Mouse (Mus musculus) intestine, embryonic 14.5 days (tissue): ENCODE results near the gene Rab6b. TPM values are rescaled to one million over a fixed set of nuclear protein-coding genes. Genes with fewer than 3 reads are reported as not detected.

Experiments
- ATAC-seq: fragments of 200-750 bp; cut with Nextera tagmentation; replicated peaks from 2 replicates; pipeline ENCODE4 v1.8.0; 2017; ENCODE audit warnings: low read depth, moderate number of reproducible peaks, moderate TSS enrichment, moderate library complexity; ENCODE audit not compliant: low FRiP score, low TSS enrichment
- DNase-seq: peaks from one replicate; pipeline ENCODE4 v3.0.0-alpha.2; 2018; ENCODE audit warnings: low spot score
- H3K27ac ChIP-seq: fragments of 300-500 bp; sonication (generic); 2 replicates; pipeline ENCODE4 v1.5.1; 2014; ENCODE audit warnings: low read depth, mild to moderate bottlenecking, control low read depth
- H3K27me3 ChIP-seq: fragments of 300-500 bp; sonication (generic); replicated peaks from 2 replicates; pipeline ENCODE4 v1.6.1; 2014; ENCODE audit warnings: low read length, control low read depth; ENCODE audit not compliant: control insufficient read depth, insufficient read depth
- H3K36me3 ChIP-seq: fragments of 300-500 bp; sonication (generic); 2 replicates; pipeline ENCODE4 v1.6.1; 2014; ENCODE audit warnings: low read length, control low read depth; ENCODE audit not compliant: control insufficient read depth, insufficient read depth
- H3K4me1 ChIP-seq: fragments of 300-500 bp; sonication (generic); replicated peaks from 2 replicates; pipeline ENCODE4 v1.6.1; 2014; ENCODE audit warnings: low read length, control low read depth, mixed read lengths; ENCODE audit not compliant: control insufficient read depth, insufficient read depth
- H3K4me2 ChIP-seq: fragments of 300-500 bp; sonication (generic); 2 replicates; pipeline ENCODE4 v1.6.1; 2014; ENCODE audit warnings: low read length
- H3K4me3 ChIP-seq: fragments of 300-500 bp; sonication (generic); 2 replicates; pipeline ENCODE4 v1.5.1; 2014; ENCODE audit warnings: low read depth, low read length, control low read depth, mixed read lengths
- H3K9ac ChIP-seq: fragments of 300-500 bp; sonication (generic); 2 replicates; pipeline ENCODE4 v1.6.1; 2014; ENCODE audit warnings: mild to moderate bottlenecking, low read length
- H3K9me3 ChIP-seq: fragments of 300-500 bp; sonication (generic); 2 replicates; pipeline ENCODE4 v1.6.1; 2016; ENCODE audit warnings: low read length, control low read depth; ENCODE audit not compliant: control insufficient read depth
- WGBS: fragments of 180-500 bp; shearing (Covaris S2); extraction: QIAGEN DNeasy Blood & Tissue Kit; methylation state at CpG from one replicate; pipeline ENCODE4 v1.1.7; 2014; 5-methylcytosine and 5-hydroxymethylcytosine counted together
- polyA plus RNA-seq: library from polyadenylated mRNA; unstranded; fragments of >200 nt; fragmentation: Nextera tagmentation; extraction: Ambion mirVana; gene quantifications from 2 replicates; pipeline ENCODE4 v1.2.1, GENCODE M21; 2014

Gene Rab6b
- polyA plus RNA-seq = 5.1 and 5.6 TPM in 2 replicates

DNA sequence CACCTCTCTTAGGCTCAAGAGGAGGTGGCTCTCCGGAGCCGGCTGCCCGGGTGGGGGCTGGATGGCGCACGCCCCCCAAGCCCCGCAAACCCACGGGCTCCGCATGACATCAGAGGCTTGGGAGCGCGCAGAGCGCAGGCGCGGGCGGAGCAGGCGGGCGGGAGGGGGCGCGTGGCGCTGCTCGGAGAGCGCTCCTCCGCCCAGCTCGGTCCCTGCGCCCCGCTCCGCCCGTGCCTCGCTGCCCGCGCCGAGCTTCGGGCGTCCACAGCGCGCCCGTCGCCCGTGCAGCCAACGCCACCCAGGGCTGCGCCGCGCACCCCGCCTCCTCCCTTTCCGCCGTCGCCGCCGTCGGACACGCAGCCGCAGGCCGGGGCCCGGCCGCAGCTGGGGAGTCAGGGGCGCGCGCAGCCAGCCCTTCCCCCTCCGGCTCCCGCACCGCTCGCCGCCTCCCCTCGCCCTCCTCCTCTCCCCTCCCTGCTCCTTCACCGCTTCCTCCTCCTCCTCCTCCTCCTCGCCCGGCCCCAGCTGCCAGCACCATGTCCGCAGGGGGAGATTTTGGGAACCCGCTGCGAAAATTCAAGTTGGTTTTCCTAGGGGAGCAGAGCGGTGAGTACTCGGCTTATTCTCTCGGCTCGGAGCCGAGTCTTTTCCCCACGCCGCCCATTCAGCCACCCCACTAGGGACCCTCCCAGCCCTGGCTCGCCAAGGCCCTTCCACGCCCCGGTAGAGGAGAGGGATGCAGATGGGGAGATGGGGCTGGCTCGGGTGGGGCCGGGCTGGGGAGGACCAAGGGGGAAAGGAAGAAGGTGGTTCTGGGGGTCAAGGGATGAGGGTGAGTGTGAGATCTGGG lies at the start of gene Rab6b:
Gene Rab6b, plus strand, starts transcription at position 167 of the 850 bp plus-strand sequence.
- DNase-seq (peak; percentile 75), ATAC-seq (peak; percentile 51)
- H3K4me2 ChIP-seq = peak within 1 kb of the TSS; percentile 91
- H3K4me1 ChIP-seq = peaks cover 11% of the 10 kb centered on the region
- H3K9me3 ChIP-seq = no peaks in the 10 kb centered on the region
- peaks cover 46% of the 10 kb centered on the region for H3K27me3 ChIP-seq
- no peaks in the 10 kb centered on the region for H3K36me3 ChIP-seq
- H3K9ac ChIP-seq = peak within 1 kb of the TSS; percentile 52
- peak within 1 kb of the TSS; percentile 55 for H3K4me3 ChIP-seq
- H3K27ac ChIP-seq = no peak within 1 kb of the TSS
- WGBS = under 1% methylated on average over 76 of the region's 81 CpGs

- no peak overlapping the region for H3K9ac ChIP-seq
- no peak for ATAC-seq
- H3K9me3 ChIP-seq = no peaks in the 10 kb centered on the region
Observed at GRCm38 (mm10) chr9:103063591-103063990, 48.0 kb upstream of the Rab6b start.

DNA sequence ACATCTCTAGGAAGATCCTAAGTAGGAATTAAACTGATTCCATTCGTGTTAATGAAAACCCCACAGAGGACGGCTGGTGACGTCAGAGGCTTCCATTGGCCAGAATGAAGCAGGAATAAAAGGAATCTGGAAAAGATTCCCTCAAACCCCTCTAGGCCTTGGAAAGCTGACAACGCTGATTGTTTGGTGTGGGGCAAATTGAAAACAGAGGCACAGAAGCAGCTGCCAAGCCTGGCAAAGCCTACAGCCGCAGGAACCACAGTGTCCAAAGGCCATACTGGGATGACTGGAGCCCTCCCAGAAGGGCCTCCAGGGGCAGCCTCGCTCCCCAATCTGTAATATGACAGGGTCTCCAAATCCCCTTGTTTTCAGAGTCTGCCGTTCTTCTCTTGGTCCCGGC lies 44.7 kb upstream of the Rab6b start:
- Histone ChIP-seq H3K27me3 (no peaks in the 10 kb centered on the region), H3K4me2 (no peak overlapping the region), H3K9ac (no peak overlapping the region), H3K36me3 (no peaks in the 10 kb centered on the region), H3K4me3 (no peak overlapping the region), H3K9me3 (no peaks in the 10 kb centered on the region), H3K27ac (no peak overlapping the region), H3K4me1 (no peaks in the 10 kb centered on the region)
- ATAC-seq = no peak
- no peak for DNase-seq
- WGBS = 86% methylated on average over 8 of the region's 8 CpGs

More at GRCm38 (mm10) chr9:103063591-103063990, 48.0 kb upstream of the Rab6b start:
- Histone ChIP-seq H3K4me1 (no peaks in the 10 kb centered on the region), H3K4me3 (no peak overlapping the region), H3K4me2 (no peak overlapping the region), H3K27ac (no peak overlapping the region), H3K27me3 (no peaks in the 10 kb centered on the region), H3K36me3 (no peaks in the 10 kb centered on the region)
- WGBS = 88% methylated on average over 6 of the region's 6 CpGs
- DNase-seq = no peak

- Histone ChIP-seq H3K27ac (no peak overlapping the region), H3K4me2 (no peak overlapping the region), H3K36me3 (no peaks in the 10 kb centered on the region), H3K4me3 (no peak overlapping the region), H3K9ac (no peak overlapping the region), H3K9me3 (no peaks in the 10 kb centered on the region), H3K4me1 (no peaks in the 10 kb centered on the region), H3K27me3 (no peaks in the 10 kb centered on the region)
- DNase-seq (no peak), ATAC-seq (no peak)
- WGBS = 88% methylated on average over 11 of the region's 11 CpGs
Observed at GRCm38 (mm10) chr9:103067651-103068050, 43.9 kb upstream of the Rab6b start.

DNA sequence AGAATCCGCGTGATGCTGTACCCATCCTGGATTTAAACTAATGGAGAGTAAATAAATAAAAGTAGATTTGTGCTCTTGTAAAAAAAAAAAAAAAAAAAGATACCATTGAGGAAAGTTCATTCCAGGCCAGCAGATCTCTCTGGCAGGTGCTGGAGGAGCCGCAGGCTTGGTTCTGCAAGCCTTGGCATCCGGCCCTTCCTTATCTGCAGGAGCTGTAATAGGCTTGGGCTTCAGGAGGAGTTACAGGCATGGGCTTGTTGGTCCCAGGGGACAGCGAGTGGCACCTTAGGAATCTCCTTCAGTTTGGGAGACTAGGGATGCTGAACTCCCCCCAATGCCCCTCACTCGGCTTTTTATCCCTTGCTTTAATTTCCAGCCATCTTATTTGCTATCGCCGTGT lies 42.8 kb upstream of the Rab6b start:
- no peak for DNase-seq
- H3K4me2 ChIP-seq = no peak overlapping the region
- H3K4me1 ChIP-seq = no peaks in the 10 kb centered on the region
- H3K4me3 ChIP-seq = no peak overlapping the region
- no peak for ATAC-seq
- H3K9me3 ChIP-seq = no peaks in the 10 kb centered on the region
- H3K27ac ChIP-seq = no peak overlapping the region
- 91% methylated on average over 8 of the region's 8 CpGs for WGBS
- no peaks in the 10 kb centered on the region for H3K36me3 ChIP-seq
- no peaks in the 10 kb centered on the region for H3K27me3 ChIP-seq
- H3K9ac ChIP-seq = no peak overlapping the region

DNA sequence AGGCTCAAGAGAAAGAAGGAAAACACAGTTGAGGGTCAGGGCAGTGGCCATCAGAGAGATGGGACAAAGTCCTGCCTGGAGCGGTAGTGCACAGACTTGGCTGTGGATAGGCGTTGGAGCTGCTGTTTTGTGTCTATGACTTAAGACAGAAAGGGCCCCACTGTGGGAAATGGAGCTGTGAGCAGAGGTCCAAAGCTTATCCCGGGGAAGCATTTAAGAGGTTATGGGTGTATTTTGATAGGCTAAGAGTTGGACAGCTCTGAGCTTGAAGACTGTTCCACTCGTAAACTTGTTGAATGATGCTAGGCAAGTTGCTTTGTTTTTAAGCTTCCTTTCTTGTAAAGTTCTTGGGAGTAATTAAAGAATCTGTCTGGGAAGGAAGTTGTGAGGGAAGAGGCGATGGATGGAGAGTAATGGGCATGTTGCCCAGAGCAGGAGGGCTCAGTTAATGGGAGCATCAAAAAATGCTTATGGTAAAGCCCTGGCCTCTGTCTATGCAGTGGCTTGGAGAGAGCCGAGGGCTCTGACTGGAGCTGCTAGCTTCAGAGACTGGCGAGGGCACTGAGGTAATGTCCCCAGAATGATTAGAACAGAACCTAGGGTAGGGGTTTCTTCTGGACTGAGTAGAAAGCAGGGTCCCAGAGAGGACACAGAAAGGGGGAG lies 39.9 kb upstream of the Rab6b start:
- WGBS = 78% methylated on average over 7 of the region's 7 CpGs
- H3K4me1 ChIP-seq = no peaks in the 10 kb centered on the region
- H3K36me3 ChIP-seq = no peaks in the 10 kb centered on the region
- H3K27me3 ChIP-seq = no peaks in the 10 kb centered on the region
- no peaks in the 10 kb centered on the region for H3K9me3 ChIP-seq
- DNase-seq (no peak), ATAC-seq (no peak)
- no peak overlapping the region for H3K9ac ChIP-seq
- H3K4me3 ChIP-seq = no peak overlapping the region
- no peak overlapping the region for H3K4me2 ChIP-seq
- H3K27ac ChIP-seq = no peak overlapping the region

- no peaks in the 10 kb centered on the region for H3K36me3 ChIP-seq
- H3K4me2 ChIP-seq = no peak overlapping the region
- no peaks in the 10 kb centered on the region for H3K4me1 ChIP-seq
- no peak overlapping the region for H3K4me3 ChIP-seq
- 86% methylated on average over 6 of the region's 6 CpGs for WGBS
- H3K27me3 ChIP-seq = no peaks in the 10 kb centered on the region
- no peaks in the 10 kb centered on the region for H3K9me3 ChIP-seq
- no peak for DNase-seq
- no peak overlapping the region for H3K27ac ChIP-seq
- H3K9ac ChIP-seq = no peak overlapping the region
- no peak for ATAC-seq
Observed at GRCm38 (mm10) chr9:103072204-103072599, 39.4 kb upstream of the Rab6b start.

DNA sequence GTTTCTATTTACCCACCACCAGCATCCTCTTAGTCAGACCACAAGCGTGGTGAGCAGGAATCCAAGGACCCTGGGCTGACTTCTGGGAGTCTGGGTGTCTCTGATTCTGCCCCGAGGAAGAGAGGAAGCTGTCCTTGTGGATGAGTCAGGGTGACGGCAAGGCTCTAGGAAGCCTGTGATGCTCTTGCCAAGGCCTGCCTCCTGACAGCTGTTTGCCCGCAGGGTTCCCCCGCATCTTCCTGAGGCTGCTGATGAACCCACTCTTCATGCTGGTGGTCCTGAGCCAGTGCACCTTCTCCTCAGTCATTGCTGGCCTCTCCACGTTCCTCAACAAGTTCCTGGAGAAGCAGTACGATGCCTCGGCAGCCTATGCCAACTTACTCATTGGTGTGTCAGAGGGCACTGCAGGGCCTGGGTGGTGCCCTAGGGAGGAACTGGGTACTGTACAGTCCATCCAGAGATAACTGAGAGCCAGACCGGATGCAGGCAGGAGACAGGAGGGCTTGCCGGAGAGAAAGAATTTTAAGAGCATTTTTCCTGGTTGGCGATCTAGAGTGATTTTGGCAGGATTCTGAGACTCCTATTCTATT lies 38.6 kb upstream of the Rab6b start:
- no peak for DNase-seq
- no peak overlapping the region for H3K9ac ChIP-seq

More for the DNA sequence above, 38.6 kb upstream of the Rab6b start:
- H3K4me2 ChIP-seq = no peak overlapping the region
- no peaks in the 10 kb centered on the region for H3K36me3 ChIP-seq
- no peaks in the 10 kb centered on the region for H3K4me1 ChIP-seq
- H3K4me3 ChIP-seq = no peak overlapping the region
- no peak overlapping the region for H3K27ac ChIP-seq
- ATAC-seq = no peak
- H3K9me3 ChIP-seq = no peaks in the 10 kb centered on the region
- no peaks in the 10 kb centered on the region for H3K27me3 ChIP-seq
- WGBS = 87% methylated on average over 11 of the region's 11 CpGs
